Mouse (Mus musculus) v-Abl transformed pro-B cells (cell line): ENCODE measurements around the gene Ift80.
"Not testable (repeated sequence)": the region's sequence is repeated elsewhere in the genome, so short reads cannot be mapped to it uniquely, and the experiment has no call there.

Experiments used
- in situ Hi-C, 2 experiments: fragments of 400-800 bp; cut with MboI; formaldehyde crosslinking; loops; one replicate each; pipeline ENCODE4 v1.15.1; 2025; ENCODE audit not compliant: unreplicated experiment in 2 of 2

Gene Ift80

DNA sequence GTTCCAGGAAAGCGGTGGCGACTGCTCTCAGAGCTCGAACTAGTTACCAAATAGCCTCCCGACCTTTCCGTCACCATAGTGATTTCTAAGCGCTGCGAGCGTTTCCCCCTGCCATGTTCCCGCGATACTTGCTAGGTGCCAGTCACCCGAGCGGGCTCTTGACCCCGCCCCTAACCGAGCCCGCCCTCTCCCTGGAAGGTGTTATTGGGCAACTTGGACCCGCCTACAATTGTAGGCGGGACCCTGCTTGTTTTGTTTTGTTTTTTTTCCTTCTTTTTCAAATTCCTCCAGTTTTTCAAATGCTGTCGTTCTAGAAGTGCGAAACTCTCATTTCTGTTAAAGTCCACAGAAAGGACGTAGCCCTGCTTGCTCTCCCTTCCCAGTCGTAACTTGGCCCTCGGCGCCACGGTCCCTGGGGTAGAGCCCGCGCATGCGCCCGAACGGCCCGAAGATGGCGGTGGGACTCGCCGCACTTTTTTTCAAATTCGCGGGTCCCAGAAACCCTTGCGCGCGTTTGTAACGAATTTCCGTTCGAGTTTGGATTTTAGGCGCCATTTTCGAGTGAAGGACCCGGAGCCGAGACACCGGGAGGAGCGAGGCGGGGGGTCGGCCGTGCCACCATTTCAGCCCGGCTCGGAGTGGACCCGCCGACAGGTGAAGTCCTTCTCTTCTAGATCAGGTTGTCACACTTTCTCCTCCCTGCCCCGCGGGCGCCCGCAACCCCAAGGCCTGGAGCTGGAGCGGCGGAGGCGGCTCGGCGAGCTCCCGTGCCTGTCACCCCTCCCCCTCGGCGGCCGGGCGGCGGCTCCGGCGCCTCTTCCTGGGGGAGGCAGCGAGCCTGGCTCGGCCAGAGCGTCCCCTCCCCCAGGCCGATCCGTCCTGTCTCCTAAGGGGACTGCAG is at the start of gene Ift80, which contains the start of gene Smc4:
Ift80 (minus strand) TSS at position 134 of the 901 bp plus-strand sequence.
Smc4 (plus strand) TSS at position 302 of the 901 bp plus-strand sequence.
- in situ Hi-C loops: loop anchor here in 1 of 2 experiments (5.0 to 10.0 kb wide), 2 partner anchors 38 to 120 kb away; partner anchors contain the start of genes Kpna4 and Trim59

DNA sequence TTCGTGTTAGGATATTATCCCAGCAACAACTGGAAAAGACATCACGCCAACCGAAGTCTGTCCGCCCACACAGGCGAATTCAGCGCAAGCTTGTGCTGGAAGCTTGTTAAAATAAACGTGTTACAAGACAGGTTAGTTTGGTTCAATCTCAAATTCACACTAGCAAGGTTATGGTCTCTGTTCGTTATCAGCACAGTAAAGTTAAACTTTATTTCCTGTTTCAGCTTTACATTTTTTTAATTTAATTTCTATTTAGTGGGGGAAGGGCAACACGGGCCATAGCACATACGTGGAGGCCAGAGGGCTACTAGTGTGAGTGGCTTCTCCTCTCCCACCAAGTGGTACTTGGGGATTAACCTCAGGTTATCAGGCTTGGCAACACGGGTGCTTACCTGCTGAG is 47.5 kb upstream of the Ift80 start:
- in situ Hi-C loops: no loop called here

DNA sequence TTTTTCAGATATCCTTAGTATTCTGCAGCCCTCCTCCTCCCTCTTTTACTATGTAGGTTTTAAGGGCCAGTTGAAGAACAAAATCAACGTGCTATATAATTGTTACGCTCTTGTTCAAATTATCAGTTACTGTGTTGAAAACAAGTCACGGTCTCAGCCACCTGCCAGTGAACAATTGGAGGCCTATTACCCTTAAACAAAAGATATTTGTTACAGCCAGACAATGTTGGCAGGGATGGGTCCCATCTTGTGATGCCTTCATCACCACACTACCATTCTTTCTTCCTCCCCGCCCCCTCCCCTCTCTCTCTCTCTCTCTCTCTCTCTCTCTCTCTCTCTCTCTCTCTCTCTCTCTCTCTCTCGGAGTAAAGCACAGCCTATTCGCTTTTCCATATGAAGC is 44.6 kb upstream of the Ift80 start:
- in situ Hi-C loops: no loop called here

DNA sequence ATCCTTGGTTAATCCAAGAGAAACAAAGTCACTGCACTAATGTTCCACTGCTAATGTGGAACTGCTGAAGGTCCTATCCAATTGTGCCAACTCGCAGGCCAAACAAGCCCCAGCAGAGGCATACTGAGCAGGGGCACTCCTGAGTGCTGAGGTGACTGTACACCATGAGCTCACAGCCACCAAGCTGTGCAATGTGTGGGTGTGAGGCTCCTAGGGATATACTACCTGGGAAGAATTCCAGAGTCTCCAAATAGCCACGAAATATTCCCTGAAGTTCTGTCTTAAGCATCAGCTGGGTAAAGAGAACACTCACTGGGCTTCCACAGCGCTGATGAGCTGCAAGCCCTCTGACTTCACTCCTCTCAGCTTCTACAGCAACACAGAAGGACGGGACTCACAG is 43.3 kb upstream of the Ift80 start:
- in situ Hi-C loops: no loop called here

DNA sequence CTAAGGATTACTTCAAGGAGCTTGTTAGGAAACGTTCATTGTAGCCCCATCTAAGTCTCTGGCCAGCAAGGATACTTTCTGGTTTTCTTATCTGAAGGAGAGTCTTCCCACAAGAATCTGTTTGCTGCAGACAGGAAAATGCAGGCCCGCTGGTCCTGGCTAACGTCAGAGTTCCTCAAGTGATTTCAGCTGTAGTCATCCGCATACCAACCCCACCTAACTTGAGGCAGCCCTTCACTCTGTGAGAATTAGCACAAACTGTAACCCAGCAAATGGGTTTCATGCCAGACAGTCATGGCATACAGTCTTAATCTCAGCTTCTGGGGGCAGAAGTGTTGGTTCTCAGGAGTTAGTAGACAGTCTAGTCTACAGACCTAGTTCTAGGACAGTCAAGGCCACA is 42.1 kb upstream of the Ift80 start:
- in situ Hi-C loops: no loop called here

DNA sequence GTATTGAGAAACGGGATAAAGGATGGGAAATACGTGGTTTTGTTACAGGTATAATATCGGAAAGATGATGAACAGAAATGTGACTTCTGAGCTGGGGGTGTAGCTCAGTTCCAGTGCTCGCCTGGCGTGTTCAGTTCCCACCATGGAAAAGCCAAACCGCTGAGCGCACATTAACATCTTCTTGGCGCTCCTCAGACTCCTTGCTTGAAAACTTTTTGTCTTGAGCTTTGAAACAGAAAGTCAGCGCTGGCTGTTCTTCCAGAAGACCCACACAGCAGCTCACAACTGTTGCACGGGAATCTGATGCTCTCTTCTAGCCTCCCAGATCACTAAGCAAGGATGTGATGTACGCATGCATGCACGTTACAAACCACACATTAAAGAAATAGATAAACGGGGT is 41.4 kb upstream of the Ift80 start:
- in situ Hi-C loops: no loop called here

DNA sequence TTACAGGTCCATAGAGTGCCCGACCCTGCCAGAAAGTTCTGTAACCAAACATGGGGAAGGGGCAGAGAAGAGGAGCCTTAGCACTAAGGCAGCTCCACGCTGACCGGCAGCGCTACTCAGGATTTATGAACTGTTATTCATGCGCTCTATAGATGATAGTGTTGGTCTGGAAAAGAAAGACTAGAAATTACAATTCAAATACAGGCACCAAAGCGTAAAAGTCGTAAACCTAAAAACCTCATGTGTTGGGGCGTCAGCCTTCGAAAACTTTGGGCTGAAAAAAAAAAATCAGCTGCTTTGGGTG is 41.0 kb upstream of the Ift80 start:
- in situ Hi-C loops: no loop called here

DNA sequence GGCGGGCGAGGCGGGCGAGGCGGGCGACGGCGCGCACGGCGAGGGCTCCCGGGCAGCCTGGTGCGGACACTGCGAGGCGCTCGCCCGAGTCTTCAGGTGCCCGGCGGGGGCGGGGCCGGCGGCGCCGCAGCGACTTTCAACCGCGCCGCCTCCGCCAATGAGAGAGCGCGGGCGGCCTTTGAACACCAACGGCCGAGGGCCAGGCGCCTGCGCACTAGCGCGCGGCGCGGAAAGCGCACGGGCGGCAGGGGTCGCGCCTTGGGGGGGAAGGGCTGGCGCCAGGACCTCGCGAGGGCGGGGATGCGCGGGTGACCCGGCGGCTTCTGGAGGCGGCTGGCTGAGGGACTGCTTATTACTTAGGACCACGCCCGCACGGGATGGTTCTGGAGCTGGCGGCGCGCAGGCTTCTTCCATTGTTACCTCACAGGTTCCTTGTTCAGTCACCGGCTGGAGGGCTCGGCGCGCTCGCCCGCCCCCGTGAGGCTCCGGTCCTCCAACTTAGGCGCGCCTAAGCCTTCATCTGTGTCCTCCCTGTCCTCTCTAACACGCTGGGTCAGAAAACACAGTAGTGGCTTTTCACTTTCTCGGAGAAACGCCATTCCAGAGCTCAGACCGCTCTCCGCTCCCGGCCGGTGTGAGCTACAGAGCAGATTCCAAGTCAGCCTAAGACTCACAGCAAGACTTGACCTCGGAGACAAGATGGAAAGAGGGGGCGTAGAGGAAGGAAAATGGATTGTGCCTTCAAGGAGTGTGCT is 40.5 kb upstream of the Ift80 start, which contains the start of gene Trim59:
Trim59 (minus strand) TSS at position 111 of the 755 bp plus-strand sequence.
- in situ Hi-C loops: loop anchor here in 1 of 2 experiments (5.0 kb wide), 1 partner anchor 38 kb away; no protein-coding TSS in a partner anchor

DNA sequence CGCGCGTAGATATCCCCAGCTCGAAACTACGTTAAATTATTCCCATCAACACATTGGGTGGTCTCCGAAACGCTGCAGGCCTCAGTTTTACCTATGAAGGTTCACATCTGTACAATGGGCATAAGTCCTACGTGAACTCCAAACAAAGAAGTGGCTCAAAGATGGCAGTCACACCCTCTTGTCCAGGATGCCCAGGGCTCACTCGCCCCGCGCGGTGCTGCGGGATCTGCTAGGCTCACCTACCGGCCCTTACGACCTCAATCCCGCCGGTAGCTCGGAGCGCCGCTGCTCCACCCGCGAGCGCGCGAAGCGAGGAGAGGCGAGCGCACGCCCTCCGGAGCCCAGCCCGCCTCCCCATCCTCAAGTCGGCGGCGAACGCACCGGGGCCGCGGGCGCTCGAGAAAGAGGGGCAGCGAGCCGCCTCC is 39.8 kb upstream of the Ift80 start:
- in situ Hi-C loops: loop anchor here in 1 of 2 experiments (5.0 kb wide), 1 partner anchor 37 kb away; no protein-coding TSS in a partner anchor

DNA sequence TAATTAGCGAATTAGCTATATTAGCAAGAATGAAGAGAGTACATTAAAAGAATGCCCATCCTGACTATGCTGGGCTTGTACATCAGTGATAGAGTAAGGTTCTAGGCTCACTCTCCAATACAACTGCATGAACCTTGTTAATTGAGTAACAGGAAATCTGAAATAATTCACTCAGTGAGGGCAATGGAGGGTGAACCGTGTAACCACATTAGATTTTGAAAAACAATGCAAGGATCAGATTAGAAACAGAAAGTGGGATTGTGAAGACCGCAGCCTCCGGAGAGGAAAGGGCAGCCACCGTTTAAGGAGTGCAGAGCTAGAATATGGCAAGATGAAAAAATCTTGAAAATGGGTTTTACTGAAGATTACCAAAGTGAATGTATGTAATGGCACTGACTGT is 36.9 kb upstream of the Ift80 start:
- in situ Hi-C loops: loop anchor here in 1 of 2 experiments (5.0 kb wide), 1 partner anchor 34 kb away; no protein-coding TSS in a partner anchor

DNA sequence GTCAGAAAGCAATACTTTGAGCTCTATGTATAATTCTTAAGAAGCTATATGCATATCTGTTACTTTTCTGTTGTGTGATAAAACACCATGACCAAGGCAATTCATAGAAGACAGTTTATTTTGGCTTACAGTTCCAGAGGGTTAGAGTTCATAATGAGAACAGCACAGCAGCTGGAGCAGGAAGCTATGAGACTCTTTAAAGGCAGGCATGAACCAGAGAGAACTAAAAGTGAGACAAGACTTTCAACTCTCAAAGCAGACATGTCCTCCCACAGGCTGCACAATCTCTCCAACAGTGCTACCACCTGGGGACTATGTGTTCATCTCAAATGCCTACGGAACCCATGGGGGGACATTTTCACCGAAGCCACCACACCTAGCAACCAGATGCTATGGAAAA is 35.7 kb upstream of the Ift80 start:
- in situ Hi-C loops: loop anchor here in 1 of 2 experiments (5.0 kb wide), 1 partner anchor 33 kb away; no protein-coding TSS in a partner anchor

DNA sequence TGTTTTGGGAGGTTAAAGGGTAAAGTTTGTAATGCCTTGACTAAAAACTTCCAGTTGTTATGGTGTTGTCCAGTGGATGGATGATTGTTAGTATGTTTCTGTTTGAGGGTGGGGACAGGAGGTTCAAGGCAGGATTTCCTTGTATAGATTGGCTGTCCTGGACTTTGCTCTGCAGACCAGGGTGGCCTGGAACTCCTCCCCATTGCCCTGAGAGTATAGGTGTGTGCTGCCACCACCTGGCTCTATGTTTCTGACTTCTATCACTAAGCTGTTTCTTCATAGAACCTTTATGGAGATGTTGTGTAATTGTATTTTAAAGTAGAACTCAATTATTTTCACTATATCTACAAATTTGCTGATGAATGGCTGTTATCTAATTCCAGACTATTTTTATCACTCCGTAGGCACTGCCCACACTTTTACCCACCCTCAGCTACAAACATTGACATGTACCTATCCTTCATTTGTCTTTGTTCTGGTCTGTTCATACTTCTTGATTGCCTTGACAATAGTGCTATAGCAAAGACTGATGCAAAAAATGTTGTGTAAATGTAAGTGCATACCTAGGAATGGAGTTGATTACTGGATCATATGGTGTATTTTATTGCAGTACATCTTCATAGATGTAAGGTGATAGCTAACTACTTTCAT is 21.9 kb upstream of the Ift80 start:
- in situ Hi-C loops: no loop called here

DNA sequence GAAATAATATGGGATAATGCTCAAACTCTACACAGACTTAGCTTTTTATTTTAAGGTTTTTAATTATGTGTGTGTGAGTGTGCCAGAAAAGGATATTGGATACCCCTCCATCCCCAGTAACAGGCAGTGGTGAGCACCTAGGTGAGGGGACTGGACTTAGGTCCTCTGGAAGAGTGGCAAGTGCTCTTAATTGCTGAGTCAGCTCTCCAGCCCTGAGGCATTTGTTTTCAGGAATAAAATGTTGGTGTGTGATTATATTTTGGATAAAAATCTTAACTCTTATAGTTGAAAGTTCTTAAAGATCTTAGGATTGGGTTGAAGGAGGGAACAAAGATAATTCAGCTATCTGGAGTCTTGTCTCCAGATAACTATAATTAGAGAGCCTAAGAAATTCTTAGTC is 16.4 kb upstream of the Ift80 start:
- in situ Hi-C loops: no loop called here

DNA sequence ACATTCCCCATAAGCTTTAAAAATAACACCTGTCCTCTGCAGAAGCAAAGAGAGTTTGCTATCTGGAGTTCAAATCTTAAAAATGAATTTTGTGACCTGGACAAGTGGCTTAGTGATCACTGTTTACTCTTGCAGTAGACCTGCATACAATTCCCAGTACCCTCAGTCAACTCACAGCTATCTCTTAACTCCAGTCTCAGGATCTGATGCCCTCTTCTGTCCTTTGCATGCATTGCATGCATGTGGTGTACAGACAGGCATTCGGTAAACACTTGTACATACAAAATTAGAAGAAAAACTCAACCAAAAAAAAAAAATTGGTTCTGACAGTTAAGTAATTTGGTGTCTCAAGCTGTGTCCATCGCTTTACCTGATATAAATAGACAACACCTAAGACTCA is 15.9 kb upstream of the Ift80 start:
- in situ Hi-C loops: no loop called here

DNA sequence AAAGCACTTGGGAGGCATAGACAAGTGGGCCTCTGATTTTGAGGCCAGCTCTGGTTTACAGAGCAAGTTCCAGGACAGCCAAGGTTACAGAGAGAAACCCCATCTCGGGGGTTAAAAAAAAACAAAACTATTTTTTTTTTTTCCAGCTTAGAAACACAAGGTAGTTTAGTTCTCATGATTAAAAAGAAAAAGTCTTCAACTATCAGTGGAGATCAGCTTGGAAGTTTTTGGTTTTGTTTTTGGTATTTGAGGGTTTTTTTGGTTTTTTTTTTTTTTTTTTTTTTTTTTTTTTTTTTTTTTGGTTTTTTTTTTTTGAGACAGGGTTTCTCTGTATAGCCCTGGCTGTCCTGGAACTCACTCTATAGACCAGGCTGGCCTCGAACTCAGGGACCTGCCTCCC is 14.3 kb upstream of the Ift80 start:
- in situ Hi-C loops: not testable (repeated sequence)

DNA sequence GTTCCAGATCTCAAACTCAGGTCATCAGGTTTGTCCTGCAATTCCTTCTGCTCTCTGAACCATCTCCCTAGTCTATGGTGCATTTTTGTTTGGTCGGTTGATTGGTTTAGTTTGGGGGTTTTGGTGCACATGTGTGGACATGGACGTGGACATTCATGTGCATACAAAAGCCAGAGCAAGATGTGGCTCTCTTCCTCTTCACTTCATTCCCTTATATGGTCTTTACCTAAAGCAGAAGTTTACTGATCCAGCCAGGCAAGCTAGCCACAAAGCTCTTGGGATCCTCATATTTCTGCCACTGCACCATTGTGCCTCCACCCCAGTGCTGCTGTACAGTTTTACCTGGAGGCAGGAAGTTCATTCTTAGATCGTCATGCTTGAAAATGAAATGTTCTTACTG is 12.8 kb upstream of the Ift80 start:
- in situ Hi-C loops: no loop called here

DNA sequence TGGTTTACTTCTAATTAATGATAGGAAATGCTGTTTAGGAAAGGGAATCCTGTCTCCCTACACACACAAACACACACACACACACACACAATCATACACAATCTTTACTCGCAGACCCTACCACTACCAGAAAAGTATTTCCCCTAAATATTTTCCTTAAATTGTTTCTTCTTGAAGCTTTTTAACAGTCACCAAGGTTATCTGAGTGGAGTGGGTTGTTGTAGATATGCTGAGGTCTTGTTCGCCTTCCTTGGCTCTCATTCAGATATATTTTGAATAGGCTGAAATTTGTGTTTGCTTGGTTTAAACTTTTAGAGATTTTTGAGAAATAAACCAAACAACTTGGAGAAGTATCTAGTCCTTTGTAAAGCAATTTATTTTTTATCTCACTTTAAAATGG is 4.5 kb upstream of the Ift80 start:
- in situ Hi-C loops: loop anchor here in 1 of 2 experiments (5.0 to 10.0 kb wide), 2 partner anchors 33 to 116 kb away; partner anchors contain the start of genes Kpna4 and Trim59

DNA sequence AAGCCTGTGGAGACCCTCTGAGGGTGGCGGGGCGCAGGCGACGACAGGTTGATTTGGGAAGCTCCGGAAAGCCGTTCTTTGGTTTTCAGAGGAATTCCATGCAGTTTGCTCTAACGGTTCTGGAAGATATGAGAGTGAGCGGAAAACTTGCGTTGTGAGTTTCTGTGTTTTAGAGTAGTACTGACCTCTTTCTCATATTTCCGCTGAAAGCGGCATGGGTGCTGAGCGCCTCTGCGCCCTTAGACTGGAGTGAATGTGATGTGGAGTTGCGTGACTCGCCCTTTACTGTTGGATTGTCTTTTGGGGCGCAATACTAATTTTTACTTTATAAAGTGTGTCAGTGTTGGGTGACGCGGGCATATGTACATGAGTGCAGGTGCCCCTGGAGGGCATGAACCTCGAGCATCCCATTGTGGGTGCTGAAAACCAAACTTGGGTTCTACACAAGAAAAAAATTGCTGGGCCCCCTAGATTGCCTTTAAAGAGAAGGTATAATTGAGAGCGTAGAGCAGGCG is 1.9 kb upstream of the Ift80 start:
- in situ Hi-C loops: loop anchor here in 1 of 2 experiments (5.0 to 10.0 kb wide), 2 partner anchors 36 to 118 kb away; partner anchors contain the start of genes Kpna4 and Trim59

DNA sequence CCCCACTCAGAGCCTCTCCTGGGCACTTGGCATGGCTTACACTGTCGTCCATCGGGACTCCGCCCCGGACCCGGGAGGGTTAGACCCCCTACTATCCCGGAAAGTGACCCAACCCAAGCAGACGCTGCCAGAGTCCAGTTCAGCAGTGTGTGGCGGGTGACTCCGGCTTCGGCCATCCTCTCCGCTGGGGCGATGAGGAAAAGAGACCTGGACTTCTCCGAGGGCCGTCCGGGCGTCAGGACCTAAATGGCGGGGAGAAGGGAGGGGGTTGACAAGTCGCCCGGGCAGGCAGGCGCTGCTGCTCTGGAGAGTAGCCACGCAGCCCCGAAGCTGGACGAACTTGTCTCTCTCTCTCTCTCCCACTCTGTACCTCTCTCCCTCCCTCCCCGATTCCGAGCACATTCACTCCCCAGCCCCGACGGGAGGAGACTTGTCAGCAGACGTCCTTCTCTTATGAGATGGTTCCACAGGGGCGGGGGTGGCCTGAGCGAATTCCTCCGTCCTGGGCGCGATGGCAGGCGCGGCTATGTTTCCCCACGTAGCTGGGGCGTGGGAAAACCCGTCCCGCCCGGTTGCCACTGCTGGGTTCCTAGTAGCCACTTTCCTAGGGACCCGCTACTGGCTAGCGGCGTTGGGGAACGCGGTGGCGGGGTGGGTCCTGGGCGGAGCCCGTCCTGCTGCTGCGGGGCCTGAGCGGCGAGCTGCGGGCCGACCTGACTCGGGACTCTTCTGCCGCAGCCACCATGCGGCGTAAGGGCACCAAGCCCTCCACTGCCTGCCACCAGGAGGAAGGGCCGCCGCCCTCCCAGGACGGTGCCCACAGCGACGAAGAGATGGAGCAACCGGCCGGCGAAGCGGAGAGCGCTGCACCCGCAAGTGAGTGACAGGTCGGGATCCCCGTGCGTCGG is 1.2 kb upstream of the Ift80 start:
- in situ Hi-C loops: loop anchor here in 1 of 2 experiments (5.0 to 10.0 kb wide), 2 partner anchors 37 to 119 kb away; partner anchors contain the start of genes Kpna4 and Trim59
